Mouse (Mus musculus): ENCODE measurements around the gene Gm45618. TPM values are rescaled to one million over a fixed set of nuclear protein-coding genes. Genes with fewer than 3 reads are reported as not detected.
"Not testable (repeated sequence)": the region's sequence is repeated elsewhere in the genome, so short reads cannot be mapped to it uniquely, and the experiment has no call there.

Gm45618 gene
- not detected for total RNA-seq (2021)
- long read RNA-seq, experiment 1 = 0 reads
- long read RNA-seq, experiment 2 = 0 reads

DNA sequence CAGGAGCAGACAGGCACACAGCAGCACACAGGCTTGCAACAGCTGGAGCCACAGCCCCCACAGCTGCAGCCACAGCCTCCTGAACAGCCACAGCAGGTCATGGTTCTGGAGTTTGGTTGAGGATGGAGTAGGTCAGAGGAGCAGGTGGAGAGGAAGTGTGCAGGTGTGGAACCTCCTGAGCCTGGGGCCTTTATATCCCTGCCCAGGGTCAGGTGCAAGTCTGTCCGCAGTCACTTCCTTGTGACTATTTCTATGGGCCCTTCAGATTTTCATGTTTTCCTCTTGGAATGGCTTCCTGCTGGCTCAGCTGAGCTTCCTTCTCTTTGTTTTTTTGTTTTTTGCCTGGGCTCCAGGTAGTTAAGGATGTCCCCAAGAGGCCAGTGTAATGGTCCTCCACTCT, at the start of gene Gm45618:
Gene Gm45618, minus strand, starts transcription at position 101 of the 400 bp plus-strand sequence.
- DNase-seq; H3K4me3 ChIP-seq; intact Hi-C loops (cut with DNase I); H3K27ac ChIP-seq: not testable (repeated sequence)

DNA sequence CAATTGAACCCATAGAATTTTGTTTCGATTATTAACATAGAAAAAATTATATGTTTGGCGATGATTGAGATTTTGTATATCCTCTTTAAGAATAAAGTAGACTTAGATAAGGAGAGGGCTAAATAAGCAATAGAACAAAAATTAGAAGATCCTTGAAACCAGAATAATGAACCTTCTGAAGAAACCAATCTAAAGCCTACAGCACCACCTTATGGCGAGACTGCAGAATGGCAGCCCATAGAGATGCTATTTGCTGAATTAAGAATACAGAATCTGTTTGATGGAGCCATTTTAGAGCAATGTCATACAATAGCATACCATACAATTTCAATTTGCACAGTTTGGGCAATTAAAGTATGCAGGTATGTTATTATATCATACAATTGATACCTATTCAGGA, 49.3 kb upstream of the Gm45618 start:
- DNase-seq = no peak
- intact Hi-C loops (cut with DNase I) = no loop called here
- TF ChIP-seq CTCF (IDR thresholded peaks at IDR 0.05) = peak; percentile 55

DNA sequence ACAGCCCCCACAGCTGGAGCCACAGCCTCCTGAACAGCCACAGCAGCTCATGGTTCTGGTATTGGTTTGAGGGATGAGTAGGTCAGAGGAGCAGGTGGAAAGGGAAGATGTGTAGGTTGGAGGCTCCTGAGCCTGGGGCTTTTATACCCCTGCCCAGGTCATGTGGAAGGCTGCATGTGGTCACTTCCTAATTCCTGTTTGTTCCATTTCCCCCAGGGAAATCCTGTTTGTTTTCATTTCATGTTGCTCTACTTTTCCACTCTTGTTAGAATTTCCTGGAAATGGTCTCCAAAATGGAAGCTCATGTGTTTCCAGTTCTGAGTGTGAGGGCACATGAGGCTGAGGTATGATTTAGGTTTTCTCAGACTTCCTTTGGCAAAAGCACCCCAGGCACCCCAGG, 45.1 kb upstream of the Gm45618 start, which contains the start of gene Gm4553:
Gene Gm4553, minus strand, starts transcription at position 101 of the 400 bp plus-strand sequence.
- H3K27ac ChIP-seq; H3K4me3 ChIP-seq; intact Hi-C loops (cut with DNase I); DNase-seq: not testable (repeated sequence)

More for the DNA sequence above, 49.3 kb upstream of the Gm45618 start:
- H3K27ac ChIP-seq = no peak overlapping the region
- H3K4me3 ChIP-seq = no peak overlapping the region

DNA sequence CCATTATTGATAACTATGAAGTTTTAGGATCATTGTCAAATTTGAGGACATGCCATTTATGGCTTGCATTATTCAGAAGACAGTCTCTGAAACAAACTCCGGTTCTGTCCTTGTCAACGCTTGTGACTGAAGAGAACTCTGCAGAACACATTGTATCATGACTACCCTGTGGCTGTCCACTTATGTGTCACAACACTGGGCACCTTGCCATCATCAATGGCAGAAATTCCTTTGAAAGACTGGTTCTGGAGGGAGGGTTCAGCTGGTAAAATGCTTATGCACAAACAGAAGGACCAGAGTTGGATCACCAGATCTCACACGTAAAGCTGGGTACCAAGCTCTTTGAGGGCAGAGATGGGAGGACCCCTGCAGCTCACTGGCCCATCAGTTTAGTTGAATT, 38.8 kb upstream of the Gm45618 start:
- Histone ChIP-seq H3K4me3 (no peak overlapping the region), H3K27ac (no peak overlapping the region)
- TF ChIP-seq CTCF (IDR thresholded peaks at IDR 0.05) = no peak
- intact Hi-C loops (cut with DNase I) = no loop called here
- no peak for DNase-seq

DNA sequence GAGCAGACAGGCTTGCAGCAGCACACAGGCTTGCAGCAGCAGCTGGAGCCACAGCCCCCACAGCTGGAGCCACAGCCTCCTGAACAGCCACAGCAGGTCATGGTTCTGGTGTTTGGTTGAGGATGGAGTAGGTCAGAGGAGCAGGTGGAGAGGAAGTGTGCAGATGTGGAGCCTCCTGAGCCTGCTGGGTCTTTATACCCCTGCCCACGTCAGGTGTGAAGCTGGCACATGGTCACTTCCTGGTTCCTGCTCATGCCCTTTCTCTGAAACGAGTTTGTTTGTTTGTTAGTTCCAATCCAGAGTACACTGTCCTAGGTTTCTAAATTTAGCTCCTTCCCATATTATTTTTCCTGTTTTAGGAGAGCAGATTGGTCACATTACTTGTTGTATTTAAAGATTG, 36.5 kb upstream of the Gm45618 start, which contains the start of gene Gm29735:
Gene Gm29735, minus strand, starts transcription at position 101 of the 400 bp plus-strand sequence.
- H3K4me3 ChIP-seq; intact Hi-C loops (cut with DNase I); DNase-seq; H3K27ac ChIP-seq: not testable (repeated sequence)

- Histone ChIP-seq H3K27ac (no peak overlapping the region), H3K4me3 (no peak overlapping the region)
- no peak for TF ChIP-seq CTCF (IDR thresholded peaks at IDR 0.05)
- DNase-seq = no peak
- intact Hi-C loops (cut with DNase I) = no loop called here
Measured at GRCm38 (mm10) chr7:142155308-142155707, 34.8 kb upstream of the Gm45618 start.

DNA sequence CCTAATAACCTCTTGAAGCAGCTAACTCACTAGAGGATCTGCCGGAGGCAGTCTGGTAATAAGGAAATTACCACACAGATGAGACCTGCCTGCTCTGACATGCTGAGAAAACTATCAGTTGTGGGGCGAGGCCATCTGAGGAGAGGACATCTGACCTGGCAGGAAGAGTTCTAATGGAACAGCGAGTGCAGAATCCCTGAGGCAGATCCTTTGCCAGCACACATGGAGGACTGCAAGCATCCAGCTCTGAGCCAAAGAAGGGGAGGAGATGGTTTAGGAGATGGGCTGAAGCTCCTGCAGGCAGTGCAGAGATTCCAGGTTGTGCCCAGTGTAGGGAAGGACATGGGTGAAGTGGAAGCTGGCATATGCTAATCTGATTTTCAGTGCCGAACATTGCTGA, 31.7 kb upstream of the Gm45618 start:
- H3K27ac ChIP-seq = no peak overlapping the region
- intact Hi-C loops (cut with DNase I) = no loop called here
- no peak overlapping the region for H3K4me3 ChIP-seq
- TF ChIP-seq CTCF (IDR thresholded peaks at IDR 0.05) = no peak
- DNase-seq = no peak

- no peak for TF ChIP-seq CTCF (IDR thresholded peaks at IDR 0.05)
- Histone ChIP-seq H3K4me3 (no peak overlapping the region), H3K27ac (no peak overlapping the region)
- DNase-seq = no peak
- intact Hi-C loops (cut with DNase I) = loop anchor here (5.0 kb wide), 1 partner anchor 99 kb away; no protein-coding TSS in a partner anchor
Measured at GRCm38 (mm10) chr7:142148633-142149032, 28.1 kb upstream of the Gm45618 start.

GRCm38 (mm10) chr7:142146033-142146432, 25.5 kb upstream of the Gm45618 start:
- peak; percentile 36 for DNase-seq
- no peak overlapping the region for H3K4me3 ChIP-seq
- H3K27ac ChIP-seq = no peak overlapping the region
- intact Hi-C loops (cut with DNase I) = loop anchor here (2.0 to 5.0 kb wide), 2 partner anchors 101 to 139 kb away; no protein-coding TSS in a partner anchor
- peak; percentile 62 for TF ChIP-seq CTCF (IDR thresholded peaks at IDR 0.05)

DNA sequence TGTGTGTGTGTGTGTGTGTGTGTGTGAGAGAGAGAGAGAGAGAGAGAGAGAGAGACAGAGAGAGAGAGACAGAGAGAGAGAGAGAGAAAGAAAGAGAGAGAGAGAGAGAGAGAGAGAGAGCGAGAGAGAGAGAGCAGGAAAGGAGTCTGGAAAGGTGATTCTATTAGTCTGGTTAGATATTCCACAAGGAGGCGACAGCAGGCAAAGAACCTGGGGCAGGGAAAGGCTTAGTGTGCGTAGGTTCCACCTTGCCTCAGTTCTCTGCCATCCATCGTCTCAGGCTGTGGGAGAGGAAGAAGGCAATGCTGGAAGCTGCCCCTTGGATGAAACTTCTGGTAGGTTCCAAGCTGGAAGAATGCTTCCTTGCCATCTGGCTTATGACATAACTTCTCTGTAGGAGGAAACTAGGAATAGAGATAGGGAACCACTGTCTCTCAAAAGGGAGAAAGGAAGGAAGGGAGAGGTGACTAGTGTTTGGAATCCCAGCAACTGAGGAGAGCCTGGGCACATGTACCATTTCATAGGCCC, 24.9 kb upstream of the Gm45618 start:
- Histone ChIP-seq H3K4me3 (no peak overlapping the region), H3K27ac (no peak overlapping the region)
- no peak for DNase-seq
- TF ChIP-seq CTCF (IDR thresholded peaks at IDR 0.05) = no peak
- intact Hi-C loops (cut with DNase I) = loop anchor here (5.0 kb wide), 1 partner anchor 102 kb away; no protein-coding TSS in a partner anchor

DNA sequence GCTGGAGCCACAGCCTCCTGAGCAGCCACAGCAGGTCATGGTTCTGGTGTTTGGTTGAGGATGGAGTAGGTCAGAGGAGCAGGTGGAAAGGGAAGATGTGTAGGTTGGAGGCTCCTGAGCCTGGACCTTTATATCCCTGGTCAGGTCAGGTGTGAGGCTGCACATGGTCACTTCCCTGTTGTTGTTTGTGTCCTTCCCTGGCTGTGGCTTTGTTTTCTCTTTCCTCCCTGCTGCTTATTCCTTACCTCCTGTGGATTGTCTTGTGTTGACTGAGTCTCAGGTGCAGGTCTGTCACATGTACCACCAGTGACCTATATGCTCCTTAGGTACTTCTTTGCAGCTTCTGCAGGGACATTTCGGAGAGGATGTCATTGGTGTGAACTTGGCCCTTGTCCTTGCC, 24.0 kb upstream of the Gm45618 start, which contains the start of gene Gm45337:
Gene Gm45337, minus strand, starts transcription at position 101 of the 400 bp plus-strand sequence.
- intact Hi-C loops (cut with DNase I) = no loop called here
- H3K27ac ChIP-seq = no peak within 1 kb of the TSS
- no peak within 1 kb of the TSS for H3K4me3 ChIP-seq
- TF ChIP-seq CTCF (IDR thresholded peaks at IDR 0.05) = no peak
- DNase-seq = no peak

DNA sequence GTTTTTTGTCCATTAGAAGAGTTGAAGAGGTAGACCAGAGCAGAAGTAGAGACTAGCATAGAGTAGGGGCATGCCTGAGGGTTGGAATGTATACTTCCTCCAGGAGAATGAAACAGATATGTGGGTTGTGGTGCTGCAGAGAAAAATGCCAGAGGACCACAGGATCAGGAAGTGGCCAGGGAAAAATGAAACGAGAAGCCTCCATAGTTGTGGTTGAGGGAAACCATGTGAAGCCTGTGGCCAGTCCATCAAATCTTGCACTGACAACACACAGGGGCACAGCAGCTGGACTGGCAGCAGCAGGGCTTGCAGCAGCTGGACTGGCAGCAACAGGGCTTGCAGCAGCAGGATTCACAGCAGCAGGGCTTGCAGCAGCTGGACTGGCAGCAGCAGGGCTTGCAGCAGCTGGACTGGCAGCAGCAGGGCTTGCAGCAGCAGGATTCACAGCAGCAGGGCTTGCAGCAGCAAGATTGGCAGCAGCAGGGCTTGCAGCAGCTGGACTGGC, 23.0 kb upstream of the Gm45618 start:
- DNase-seq; H3K27ac ChIP-seq; intact Hi-C loops (cut with DNase I); H3K4me3 ChIP-seq: not testable (repeated sequence)

GRCm38 (mm10) chr7:142140696-142141095, 20.2 kb upstream of the Gm45618 start:
- Histone ChIP-seq H3K4me3 (no peak overlapping the region), H3K27ac (no peak overlapping the region)
- TF ChIP-seq CTCF (IDR thresholded peaks at IDR 0.05) = no peak
- intact Hi-C loops (cut with DNase I) = no loop called here
- no peak for DNase-seq

- H3K27ac ChIP-seq; H3K4me3 ChIP-seq; intact Hi-C loops (cut with DNase I); DNase-seq: not testable (repeated sequence)
Measured at GRCm38 (mm10) chr7:142135934-142136333, 15.4 kb upstream of the Gm45618 start, which contains the start of gene Gm39115. TSS of gene Gm39115 (minus strand) at chr7:142136034.

Data from gastrocnemius, adult 2 months (tissue).